Mouse (Mus musculus): ENCODE results near the gene Fndc1. TPM values are rescaled to one million over a fixed set of nuclear protein-coding genes. Genes with fewer than 3 reads are reported as not detected.
A peak's percentile ranks its signal among the peaks of the same experiment; 100 is the strongest.

Gene Fndc1
- polyA plus RNA-seq, 1 experiment from 2014 or later, result 33.5 TPM

DNA sequence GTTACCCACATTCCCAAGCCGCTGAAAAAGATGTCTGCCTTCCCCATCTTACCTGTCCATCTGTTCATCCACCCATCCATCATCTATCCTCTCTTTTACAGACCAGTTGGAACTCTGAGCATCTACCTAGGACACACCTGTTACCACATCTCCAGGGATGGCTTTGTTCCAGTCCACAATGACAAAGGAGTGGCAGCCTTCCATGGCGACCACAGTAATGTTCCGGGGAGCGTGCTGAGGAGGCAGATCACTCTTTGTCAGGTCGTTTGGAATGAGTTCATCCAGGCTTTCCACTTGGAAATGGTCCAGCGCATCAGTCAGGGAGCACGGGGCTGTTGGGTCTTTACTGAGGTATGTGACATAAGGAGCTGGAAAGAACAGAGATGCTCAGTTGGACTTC, 73.7 kb downstream of the Fndc1 start:
- no peak for ATAC-seq (ENCODE audit: insufficient read depth)
- Histone ChIP-seq H3K4me3 (ENCODE audit: low read depth, low read length) (no peak overlapping the region), H3K4me1 (ENCODE audit: insufficient read depth) (no peaks in the 10 kb centered on the region), H3K27me3 (ENCODE audit: insufficient read depth, low read length) (no peaks in the 10 kb centered on the region), H3K27ac (ENCODE audit: low read depth) (no peak overlapping the region), H3K9ac (no peak overlapping the region), H3K4me2 (no peak overlapping the region), H3K9me3 (ENCODE audit: low read depth, low read length) (no peaks in the 10 kb centered on the region), H3K36me3 (ENCODE audit: insufficient read depth) (no peaks in the 10 kb centered on the region)
- no peak for DNase-seq
- WGBS, result 58% methylated on average over 7 of the region's 7 CpGs
- no peak for TF ChIP-seq CTCF (IDR thresholded peaks at IDR 0.05; ENCODE audit: low read depth)

DNA sequence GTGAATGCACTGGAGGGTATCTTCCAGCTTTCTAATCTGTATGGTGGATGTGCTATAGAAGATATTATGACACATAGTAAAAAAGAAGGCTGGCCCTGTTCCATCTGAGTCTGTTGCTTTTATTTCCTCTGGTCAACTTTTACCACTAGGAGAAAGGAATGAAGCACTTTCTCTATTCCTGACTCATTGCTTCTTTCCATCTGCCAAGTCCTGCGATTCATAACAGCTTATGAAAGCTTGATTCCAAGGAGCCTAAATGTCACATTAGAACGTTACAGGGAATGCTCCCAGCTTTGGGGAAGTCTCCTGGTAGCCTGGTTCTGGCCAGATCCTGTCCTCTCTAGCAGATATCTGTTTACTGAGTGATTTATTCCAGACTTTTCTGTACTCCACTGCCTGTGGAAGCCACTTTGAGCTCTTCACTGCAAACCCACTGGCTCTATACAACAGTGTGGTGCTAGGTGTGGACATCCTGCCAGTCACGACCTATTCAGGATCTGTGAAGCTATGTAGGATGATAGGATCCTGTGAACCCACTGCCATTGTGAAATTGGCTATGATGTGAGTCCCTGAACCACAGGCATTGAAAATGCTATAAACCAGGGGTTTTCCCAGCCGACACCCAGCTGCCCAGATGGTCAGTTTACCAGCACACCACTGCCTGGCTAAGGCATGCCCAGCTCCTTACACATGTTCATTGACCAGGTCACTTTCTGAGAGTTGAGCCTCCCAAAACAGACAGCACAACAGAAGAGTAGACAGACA, 77.9 kb downstream of the Fndc1 start:
- no peak overlapping the region for H3K9ac ChIP-seq
- TF ChIP-seq CTCF (IDR thresholded peaks at IDR 0.05; ENCODE audit: low read depth), result no peak
- H3K9me3 ChIP-seq (ENCODE audit: low read depth, low read length), result no peaks in the 10 kb centered on the region
- no peak for ATAC-seq (ENCODE audit: insufficient read depth)
- H3K27me3 ChIP-seq (ENCODE audit: insufficient read depth, low read length), result no peaks in the 10 kb centered on the region
- DNase-seq, result no peak
- no peak overlapping the region for H3K4me2 ChIP-seq
- no peaks in the 10 kb centered on the region for H3K36me3 ChIP-seq (ENCODE audit: insufficient read depth)
- WGBS, result 74% methylated on average over 4 of the region's 4 CpGs
- no peaks in the 10 kb centered on the region for H3K4me1 ChIP-seq (ENCODE audit: insufficient read depth)
- no peak overlapping the region for H3K4me3 ChIP-seq (ENCODE audit: low read depth, low read length)
- no peak overlapping the region for H3K27ac ChIP-seq (ENCODE audit: low read depth)

DNA sequence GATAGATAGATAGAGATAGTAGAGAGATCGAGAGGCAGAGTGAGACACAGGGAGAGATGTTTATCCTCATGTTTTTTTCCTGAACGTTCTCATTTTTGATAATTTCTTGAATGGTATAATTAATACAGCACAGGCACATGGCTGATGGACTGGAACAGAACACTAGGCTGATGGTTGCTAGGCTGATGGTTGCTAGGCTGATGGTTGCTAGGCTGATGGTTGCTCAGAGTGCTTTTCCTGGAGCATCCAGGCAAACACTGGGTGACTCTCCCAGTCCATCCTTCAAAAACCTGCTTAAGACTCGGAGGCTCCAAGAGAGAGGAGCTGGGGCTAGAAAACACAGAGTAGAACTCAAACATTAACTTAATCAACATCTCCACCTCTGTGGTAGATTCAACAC, 80.3 kb downstream of the Fndc1 start:
- DNase-seq (no peak), ATAC-seq (ENCODE audit: insufficient read depth) (no peak)
- Histone ChIP-seq H3K4me3 (ENCODE audit: low read depth, low read length) (no peak overlapping the region), H3K36me3 (ENCODE audit: insufficient read depth) (no peaks in the 10 kb centered on the region), H3K27ac (ENCODE audit: low read depth) (no peak overlapping the region), H3K4me2 (no peak overlapping the region), H3K9me3 (ENCODE audit: low read depth, low read length) (no peaks in the 10 kb centered on the region), H3K9ac (no peak overlapping the region), H3K27me3 (ENCODE audit: insufficient read depth, low read length) (no peaks in the 10 kb centered on the region), H3K4me1 (ENCODE audit: insufficient read depth) (no peaks in the 10 kb centered on the region)
- WGBS, result 78% methylated on average over 3 of the region's 3 CpGs
- TF ChIP-seq CTCF (IDR thresholded peaks at IDR 0.05; ENCODE audit: low read depth), result no peak

DNA sequence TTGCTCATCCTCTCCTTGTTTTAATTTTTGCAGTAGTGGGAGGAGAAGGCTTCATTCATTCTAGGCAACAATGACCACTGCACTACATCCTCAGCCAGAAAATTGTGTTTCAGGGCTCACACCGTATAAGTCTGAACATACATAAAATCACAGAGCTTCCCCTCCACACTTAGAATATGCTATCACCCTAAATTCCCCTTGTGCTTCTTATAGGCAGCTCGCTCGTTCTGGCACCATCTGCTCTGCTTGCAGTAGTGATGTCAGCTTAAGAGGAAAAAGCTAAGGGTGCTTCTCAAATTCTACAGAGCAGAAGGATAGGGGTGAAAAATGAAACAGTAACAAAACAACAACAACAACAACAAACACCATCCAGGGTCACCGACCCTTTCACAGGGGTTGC, 82.1 kb downstream of the Fndc1 start:
- TF ChIP-seq CTCF (IDR thresholded peaks at IDR 0.05; ENCODE audit: low read depth), result no peak
- H3K27ac ChIP-seq (ENCODE audit: low read depth), result no peak overlapping the region
- 82% methylated on average over 4 of the region's 4 CpGs for WGBS
- ATAC-seq (ENCODE audit: insufficient read depth), result no peak
- no peak overlapping the region for H3K4me2 ChIP-seq
- H3K4me3 ChIP-seq (ENCODE audit: low read depth, low read length), result no peak overlapping the region
- H3K9me3 ChIP-seq (ENCODE audit: low read depth, low read length), result no peaks in the 10 kb centered on the region
- no peaks in the 10 kb centered on the region for H3K27me3 ChIP-seq (ENCODE audit: insufficient read depth, low read length)
- no peaks in the 10 kb centered on the region for H3K36me3 ChIP-seq (ENCODE audit: insufficient read depth)
- H3K4me1 ChIP-seq (ENCODE audit: insufficient read depth), result no peaks in the 10 kb centered on the region
- DNase-seq, result no peak
- H3K9ac ChIP-seq, result no peak overlapping the region

DNA sequence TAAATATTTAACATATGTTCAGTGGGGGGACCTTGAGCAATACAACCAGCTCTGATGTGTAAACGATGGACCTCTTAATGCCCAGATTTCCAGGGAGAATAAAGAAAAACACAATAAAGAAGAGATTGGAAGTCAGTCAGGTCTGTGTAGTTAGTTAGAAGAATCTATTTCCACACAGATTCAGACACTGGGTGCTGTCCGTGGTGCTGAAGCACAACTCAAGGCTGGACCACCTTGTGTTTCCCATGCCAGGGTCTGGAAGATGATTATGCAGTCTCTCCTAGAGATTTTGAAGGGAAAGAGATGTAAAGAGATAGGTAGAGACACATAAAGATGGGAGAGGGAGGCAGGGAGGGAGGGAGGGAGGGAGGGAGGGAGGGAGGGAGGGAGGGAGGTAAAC, 86.1 kb downstream of the Fndc1 start:
- Histone ChIP-seq H3K27me3 (ENCODE audit: insufficient read depth, low read length) (no peaks in the 10 kb centered on the region), H3K27ac (ENCODE audit: low read depth) (no peak overlapping the region), H3K9me3 (ENCODE audit: low read depth, low read length) (no peaks in the 10 kb centered on the region), H3K4me1 (ENCODE audit: insufficient read depth) (no peaks in the 10 kb centered on the region), H3K9ac (no peak overlapping the region), H3K4me2 (no peak overlapping the region), H3K36me3 (ENCODE audit: insufficient read depth) (no peaks in the 10 kb centered on the region), H3K4me3 (ENCODE audit: low read depth, low read length) (no peak overlapping the region)
- ATAC-seq (ENCODE audit: insufficient read depth) (no peak), DNase-seq (peak; percentile 94)
- 16% methylated on average over 2 of the region's 2 CpGs for WGBS
- TF ChIP-seq CTCF (IDR thresholded peaks at IDR 0.05; ENCODE audit: low read depth), result no peak

DNA sequence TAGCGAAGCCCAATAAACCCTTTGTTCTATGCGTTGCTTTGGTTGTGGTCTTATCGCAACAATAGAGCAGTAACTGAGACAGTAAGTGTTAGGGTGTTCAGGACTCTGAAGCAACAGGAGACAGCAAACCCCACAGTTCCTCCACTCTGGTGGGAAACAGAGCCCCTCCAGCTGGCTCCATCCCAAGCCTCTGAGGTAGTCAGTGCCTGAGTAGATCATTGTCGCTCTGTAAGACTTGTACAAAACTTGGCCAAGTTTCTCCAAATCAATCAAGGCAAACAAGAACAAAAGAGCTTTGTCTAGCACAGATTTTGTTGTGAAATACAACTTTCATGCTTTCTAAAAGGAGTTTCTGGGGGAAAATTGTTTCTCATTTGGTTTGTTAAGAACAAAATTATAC, 104.1 kb downstream of the Fndc1 start:
- no peak for TF ChIP-seq CTCF (IDR thresholded peaks at IDR 0.05; ENCODE audit: low read depth)
- Histone ChIP-seq H3K4me2 (no peak overlapping the region), H3K4me1 (ENCODE audit: insufficient read depth) (no peaks in the 10 kb centered on the region), H3K27me3 (ENCODE audit: insufficient read depth, low read length) (no peaks in the 10 kb centered on the region), H3K36me3 (ENCODE audit: insufficient read depth) (no peaks in the 10 kb centered on the region), H3K27ac (ENCODE audit: low read depth) (no peak overlapping the region; the same call in 1 of the 2 replicates), H3K9me3 (ENCODE audit: low read depth, low read length) (no peaks in the 10 kb centered on the region), H3K9ac (no peak overlapping the region), H3K4me3 (ENCODE audit: low read depth, low read length) (no peak overlapping the region)
- WGBS, result 89% methylated on average over 4 of the region's 4 CpGs
- peak; percentile 26 for DNase-seq
- no peak for ATAC-seq (ENCODE audit: insufficient read depth)

DNA sequence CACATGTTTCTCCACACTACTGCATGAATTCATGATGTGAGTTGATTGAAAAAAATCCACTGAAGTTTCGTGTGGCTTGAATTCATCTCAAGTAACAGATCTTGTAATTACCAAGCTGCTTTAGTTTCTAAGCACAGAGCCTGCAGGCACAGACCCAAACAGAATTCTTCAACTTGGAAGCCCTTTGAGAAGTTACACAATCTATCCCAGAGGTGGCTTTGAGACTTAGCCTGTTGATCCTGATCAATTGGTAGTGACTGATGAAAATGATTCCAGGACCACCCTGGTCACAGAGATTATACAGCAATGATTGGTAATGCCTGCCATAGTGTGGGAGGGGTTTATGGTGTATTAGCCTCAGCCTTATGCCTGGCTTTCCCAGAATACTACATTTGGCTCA, 108.2 kb downstream of the Fndc1 start:
- Histone ChIP-seq H3K4me3 (ENCODE audit: low read depth, low read length) (no peak overlapping the region), H3K4me2 (no peak overlapping the region), H3K9ac (no peak overlapping the region), H3K4me1 (ENCODE audit: insufficient read depth) (no peaks in the 10 kb centered on the region), H3K36me3 (ENCODE audit: insufficient read depth) (no peaks in the 10 kb centered on the region), H3K27ac (ENCODE audit: low read depth) (no peak overlapping the region), H3K9me3 (ENCODE audit: low read depth, low read length) (no peaks in the 10 kb centered on the region), H3K27me3 (ENCODE audit: insufficient read depth, low read length) (no peaks in the 10 kb centered on the region)
- peak; percentile 66 for DNase-seq
- WGBS, result 43% methylated on average over 1 of the region's 1 CpGs
- ATAC-seq (ENCODE audit: insufficient read depth), result no peak
- TF ChIP-seq CTCF (IDR thresholded peaks at IDR 0.05; ENCODE audit: low read depth), result no peak

Measured in lung, embryonic 14.5 days (tissue).